Mouse (Mus musculus): Measurements from ENCODE around the gene Izumo3.

DNA sequence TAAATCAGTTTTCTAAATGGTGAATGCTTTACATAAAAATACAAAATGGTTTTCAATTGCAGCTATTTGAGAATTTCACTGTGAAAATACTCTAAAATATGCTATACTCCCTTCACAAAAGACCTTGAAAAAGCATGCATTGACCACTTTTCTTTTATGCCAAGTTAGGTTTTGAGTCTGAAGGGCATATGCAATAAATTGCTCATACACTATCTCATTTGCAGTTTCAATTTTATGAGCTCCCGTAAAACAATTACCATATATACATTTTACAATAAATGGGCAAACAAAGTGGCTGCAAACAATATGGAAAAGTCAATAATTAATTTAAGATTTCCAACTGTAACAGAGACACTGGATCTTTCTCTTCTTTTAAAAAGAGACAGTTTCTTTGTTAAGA is 5.6 kb upstream of the Izumo3 start:
- TF ChIP-seq TAL1 (IDR thresholded peaks at IDR 0.05; ENCODE audit: low read length) (no peak), GATA1 (IDR thresholded peaks at IDR 0.05; ENCODE audit: low read length) (no peak)
